Mouse (Mus musculus) stomach, embryonic 16.5 days (tissue): ENCODE data around the gene Zfp689. TPM values are rescaled to one million over a fixed set of nuclear protein-coding genes. Genes with fewer than 3 reads are reported as not detected.

Experiments used
- ATAC-seq: fragments of 200-750 bp; cut with Nextera tagmentation; 2 replicates; pipeline ENCODE4 v1.8.0; 2017; ENCODE audit warnings: moderate number of reproducible peaks, moderate TSS enrichment; ENCODE audit not compliant: insufficient read depth, low FRiP score
- H3K27ac ChIP-seq: fragments of 300-500 bp; sonication (generic); 2 replicates; pipeline ENCODE4 v1.5.1; 2014; ENCODE audit warnings: low read length
- H3K27me3 ChIP-seq: fragments of 300-500 bp; sonication (generic); 2 replicates; pipeline ENCODE4 v1.6.1; 2014; ENCODE audit warnings: low read length, control low read depth, mixed read lengths; ENCODE audit not compliant: control insufficient read depth, insufficient read depth
- H3K36me3 ChIP-seq: fragments of 300-500 bp; sonication (generic); 2 replicates; pipeline ENCODE4 v1.6.1; 2014; ENCODE audit warnings: low read length; ENCODE audit not compliant: control insufficient read depth, insufficient read depth
- H3K4me1 ChIP-seq: fragments of 300-500 bp; sonication (generic); 2 replicates; pipeline ENCODE4 v1.6.1; 2014; ENCODE audit warnings: low read length, control low read depth, mixed read lengths; ENCODE audit not compliant: control insufficient read depth, insufficient read depth
- H3K4me2 ChIP-seq: fragments of 300-500 bp; sonication (generic); 2 replicates; pipeline ENCODE4 v1.6.1; 2014; ENCODE audit warnings: low read depth, low read length, mixed read lengths
- H3K4me3 ChIP-seq: fragments of 300-500 bp; sonication (generic); replicated peaks from 2 replicates; pipeline ENCODE4 v1.5.1; 2014; ENCODE audit warnings: mild to moderate bottlenecking, low read length
- H3K9ac ChIP-seq: fragments of 300-500 bp; sonication (generic); 2 replicates; pipeline ENCODE4 v1.6.1; 2014; ENCODE audit warnings: low read length
- H3K9me3 ChIP-seq: fragments of 300-500 bp; sonication (generic); replicated peaks from 2 replicates; pipeline ENCODE4 v1.6.1; 2016; ENCODE audit warnings: low read length, control low read depth; ENCODE audit not compliant: control insufficient read depth
- WGBS: fragments of 180-500 bp; shearing (Covaris S2); extraction: QIAGEN DNeasy Blood & Tissue Kit; methylation state at CpG from one replicate; pipeline ENCODE4 v1.1.7; 2014; 5-methylcytosine and 5-hydroxymethylcytosine counted together
- polyA plus RNA-seq: library from polyadenylated mRNA; unstranded; fragments of >200 nt; fragmentation: Nextera tagmentation; extraction: Ambion mirVana; gene quantifications from 2 replicates; pipeline ENCODE4 v1.2.1, GENCODE M21; 2015

The Zfp689 gene
- polyA plus RNA-seq, 1 experiment from 2014 or later, result 5.8 TPM

DNA sequence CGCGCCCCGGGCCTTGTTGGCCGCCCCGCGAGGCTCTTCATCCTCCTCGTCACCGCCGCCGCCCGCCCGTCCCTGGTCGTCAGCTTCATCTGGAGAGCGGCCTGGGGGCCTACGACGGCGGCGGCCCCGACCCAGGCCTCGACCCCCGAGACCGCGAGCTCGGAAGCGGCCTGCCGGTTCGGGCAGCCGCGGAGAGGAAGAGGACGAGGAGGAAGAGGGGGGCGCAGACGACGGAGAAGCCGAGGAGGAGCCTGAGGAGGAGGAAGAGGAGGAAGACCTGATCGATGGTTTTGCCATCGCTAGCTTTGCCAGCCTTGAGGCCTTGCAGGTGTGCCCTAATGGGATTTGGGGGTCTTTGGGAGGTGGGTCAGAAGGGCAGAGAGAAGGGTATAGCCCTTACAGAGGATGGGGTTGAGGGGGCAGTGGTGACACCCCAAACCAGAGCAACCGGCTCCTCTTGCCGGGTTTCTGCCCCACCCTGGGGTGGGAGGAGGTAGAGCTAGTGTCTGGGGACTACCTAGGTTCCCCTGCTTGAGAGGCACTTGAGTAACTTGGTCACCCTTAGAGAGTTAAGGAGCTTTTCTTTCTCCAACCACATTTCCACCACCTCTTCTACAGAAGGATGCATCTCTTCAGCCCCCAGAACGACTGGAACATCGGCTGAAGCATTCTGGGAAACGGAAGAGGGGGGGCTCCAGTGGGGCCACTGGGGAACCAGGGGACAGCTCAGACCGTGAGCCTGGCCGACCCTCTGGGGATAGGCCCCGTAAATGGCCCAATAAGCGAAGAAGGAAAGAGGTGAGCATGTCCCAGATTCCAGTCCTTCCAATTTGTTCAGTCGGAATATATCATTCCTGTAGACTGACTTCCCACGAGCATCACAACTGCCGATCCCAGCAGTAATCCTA is 30.6 kb upstream of the Zfp689 start:
- Histone ChIP-seq H3K36me3 (peaks cover 23% of the 10 kb centered on the region), H3K9ac (peak overlapping the region; percentile 91), H3K4me3 (peak overlapping the region; percentile 77), H3K4me2 (peak overlapping the region; percentile 74), H3K9me3 (no peaks in the 10 kb centered on the region), H3K27ac (peak overlapping the region; percentile 99), H3K4me1 (peaks cover 23% of the 10 kb centered on the region), H3K27me3 (no peaks in the 10 kb centered on the region)
- no peak for ATAC-seq
- 3% methylated on average over 48 of the region's 48 CpGs for WGBS

DNA sequence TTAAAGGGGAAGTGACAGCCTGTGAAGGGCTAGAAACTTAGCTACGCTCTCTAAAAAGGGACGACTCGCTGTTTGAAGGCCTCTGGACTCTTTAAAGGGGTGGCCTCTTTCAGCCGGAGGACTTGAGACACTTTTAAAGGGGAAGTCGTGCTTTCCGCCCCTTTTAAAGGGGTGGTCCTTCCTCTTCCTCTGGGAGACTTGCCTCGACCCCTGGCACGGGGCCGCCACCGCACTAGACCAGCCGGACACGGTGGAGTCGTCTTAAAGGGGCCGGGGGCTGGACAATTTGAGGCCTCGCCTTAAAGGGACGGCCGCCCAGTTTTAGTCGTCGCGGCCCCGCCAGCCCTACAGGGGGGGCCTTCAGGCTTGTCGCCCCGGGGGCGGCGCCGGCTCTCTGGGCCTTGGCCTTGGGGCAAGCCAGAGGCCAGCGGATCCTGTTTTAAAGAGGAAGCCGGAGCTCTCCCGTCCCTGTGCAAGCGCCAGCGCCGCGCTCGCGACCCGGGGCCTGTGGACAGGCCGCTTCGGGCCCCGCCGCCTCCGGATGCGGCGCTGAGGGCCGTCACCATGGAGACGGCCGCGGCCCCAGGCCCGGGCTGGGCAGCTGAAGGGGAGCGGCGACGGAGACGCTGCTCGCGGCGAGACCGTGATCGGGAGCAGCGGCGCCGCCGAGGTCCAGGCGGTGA is 29.8 kb upstream of the Zfp689 start, which contains the start of gene Fbrs:
TSS of gene Fbrs (plus strand) at position 565 of the 683 bp plus-strand sequence.
- peaks cover 23% of the 10 kb centered on the region for H3K4me1 ChIP-seq
- H3K27me3 ChIP-seq, result no peaks in the 10 kb centered on the region
- H3K9ac ChIP-seq, result peak within 1 kb of the TSS; percentile 91
- ATAC-seq, result peak; percentile 80
- H3K9me3 ChIP-seq, result no peaks in the 10 kb centered on the region
- H3K4me3 ChIP-seq, result peak within 1 kb of the TSS; percentile 77
- H3K36me3 ChIP-seq, result peaks cover 22% of the 10 kb centered on the region
- peak within 1 kb of the TSS; percentile 74 for H3K4me2 ChIP-seq
- under 1% methylated on average over 61 of the region's 62 CpGs for WGBS
- H3K27ac ChIP-seq, result peak within 1 kb of the TSS; percentile 99

DNA sequence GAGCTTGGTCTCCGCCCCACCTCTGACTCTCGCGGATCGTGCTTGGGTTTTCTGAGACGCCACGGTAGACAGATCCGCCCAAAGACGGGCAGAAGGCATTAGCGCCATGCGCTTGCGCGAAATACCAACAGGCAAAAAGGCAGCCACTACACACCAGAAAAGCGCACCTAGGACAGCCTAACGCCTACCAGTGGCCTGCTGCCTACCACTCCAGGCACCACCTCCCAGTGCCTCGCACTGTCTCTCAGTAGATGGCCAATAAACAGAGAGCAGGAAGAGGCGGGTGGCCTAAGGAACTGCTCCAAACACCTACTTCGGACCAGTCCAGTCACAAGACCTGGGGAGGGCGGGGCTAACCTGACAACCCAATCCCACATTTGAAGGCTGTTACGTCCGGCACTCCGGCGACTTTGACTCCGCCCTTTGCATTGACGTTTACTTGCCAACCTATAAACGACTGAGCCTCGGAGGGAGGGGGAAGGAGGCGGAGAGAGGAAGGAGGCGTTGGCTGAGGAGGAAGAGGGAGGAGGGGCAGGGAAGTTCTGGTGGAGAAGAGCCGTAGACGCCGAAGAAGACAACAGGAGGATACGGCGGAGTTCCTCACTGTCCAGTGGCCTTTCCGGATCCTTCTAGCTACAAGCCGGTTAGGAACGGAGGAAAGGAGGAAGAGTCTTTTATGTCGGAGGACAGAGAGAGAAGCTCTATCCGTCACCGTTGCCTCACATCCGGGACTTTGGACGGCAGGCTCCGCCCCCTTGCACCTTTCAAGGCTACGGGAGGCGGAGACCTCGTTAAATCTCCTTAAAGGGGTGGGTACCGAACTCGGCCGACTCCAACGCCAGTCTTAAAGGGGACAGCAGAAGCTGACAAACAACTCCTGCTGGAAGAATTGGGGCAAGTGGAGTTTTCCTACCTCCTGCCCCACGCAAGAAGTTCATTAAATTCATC is 29.0 kb upstream of the Zfp689 start:
- Histone ChIP-seq H3K4me3 (peak overlapping the region; percentile 77), H3K4me2 (peak overlapping the region; percentile 74), H3K27me3 (no peaks in the 10 kb centered on the region), H3K4me1 (peaks cover 23% of the 10 kb centered on the region), H3K9me3 (no peaks in the 10 kb centered on the region), H3K27ac (peak overlapping the region; percentile 99), H3K9ac (peak overlapping the region; percentile 91), H3K36me3 (peaks cover 25% of the 10 kb centered on the region)
- under 1% methylated on average over 50 of the region's 50 CpGs for WGBS
- peak; percentile 94 for ATAC-seq

DNA sequence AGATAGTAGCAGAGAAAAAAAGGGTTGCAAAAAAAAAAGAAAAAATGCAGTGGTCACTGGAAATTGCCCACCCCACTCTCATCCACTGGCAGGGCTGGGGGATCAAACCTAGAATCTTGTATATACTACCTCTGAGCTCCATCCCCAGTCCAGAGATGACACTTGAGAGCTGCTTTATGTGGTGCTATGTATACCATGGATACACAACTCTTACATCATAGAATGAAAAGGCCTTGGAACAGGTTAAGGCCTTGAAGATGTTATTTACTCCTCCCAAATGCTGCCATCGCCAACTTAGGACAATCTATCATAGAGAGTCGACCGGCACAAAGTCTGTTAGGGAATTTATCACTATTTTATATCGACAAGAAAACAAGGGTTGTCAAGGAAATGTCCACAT is 27.9 kb upstream of the Zfp689 start:
- H3K4me3 ChIP-seq, result peak overlapping the region; percentile 77
- ATAC-seq, result no peak
- peak overlapping the region; percentile 99 for H3K27ac ChIP-seq
- peaks cover 25% of the 10 kb centered on the region for H3K36me3 ChIP-seq
- H3K9ac ChIP-seq, result peak overlapping the region; percentile 91
- H3K4me1 ChIP-seq, result peaks cover 29% of the 10 kb centered on the region
- peak overlapping the region; percentile 54 for H3K4me2 ChIP-seq
- H3K27me3 ChIP-seq, result no peaks in the 10 kb centered on the region
- 44% methylated on average over 4 of the region's 4 CpGs for WGBS
- H3K9me3 ChIP-seq, result no peaks in the 10 kb centered on the region

DNA sequence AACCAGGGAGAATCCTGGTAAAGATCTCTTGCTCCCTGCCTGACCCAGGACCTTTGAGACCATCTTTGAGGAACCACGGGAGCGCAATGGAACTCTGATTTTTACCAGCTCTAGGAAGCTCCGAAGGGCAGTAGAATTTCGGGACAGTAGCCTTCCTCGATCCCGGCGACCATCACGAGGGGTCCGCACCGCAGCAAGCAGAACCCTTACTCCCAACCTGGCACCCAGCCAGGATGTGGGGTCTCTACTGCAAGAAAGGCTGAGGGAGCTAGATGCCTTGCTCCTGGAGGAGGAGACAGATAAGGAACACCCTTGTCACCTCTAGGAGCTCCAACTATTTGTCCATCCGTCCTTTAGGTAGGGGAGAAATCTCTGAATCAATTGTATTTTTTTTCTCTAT is 27.4 kb upstream of the Zfp689 start:
- Histone ChIP-seq H3K27me3 (no peaks in the 10 kb centered on the region), H3K4me2 (no peak overlapping the region), H3K9ac (no peak overlapping the region), H3K36me3 (peaks cover 25% of the 10 kb centered on the region), H3K27ac (no peak overlapping the region), H3K9me3 (no peaks in the 10 kb centered on the region), H3K4me3 (no peak overlapping the region), H3K4me1 (peaks cover 29% of the 10 kb centered on the region)
- ATAC-seq, result no peak
- WGBS, result 93% methylated on average over 11 of the region's 11 CpGs

DNA sequence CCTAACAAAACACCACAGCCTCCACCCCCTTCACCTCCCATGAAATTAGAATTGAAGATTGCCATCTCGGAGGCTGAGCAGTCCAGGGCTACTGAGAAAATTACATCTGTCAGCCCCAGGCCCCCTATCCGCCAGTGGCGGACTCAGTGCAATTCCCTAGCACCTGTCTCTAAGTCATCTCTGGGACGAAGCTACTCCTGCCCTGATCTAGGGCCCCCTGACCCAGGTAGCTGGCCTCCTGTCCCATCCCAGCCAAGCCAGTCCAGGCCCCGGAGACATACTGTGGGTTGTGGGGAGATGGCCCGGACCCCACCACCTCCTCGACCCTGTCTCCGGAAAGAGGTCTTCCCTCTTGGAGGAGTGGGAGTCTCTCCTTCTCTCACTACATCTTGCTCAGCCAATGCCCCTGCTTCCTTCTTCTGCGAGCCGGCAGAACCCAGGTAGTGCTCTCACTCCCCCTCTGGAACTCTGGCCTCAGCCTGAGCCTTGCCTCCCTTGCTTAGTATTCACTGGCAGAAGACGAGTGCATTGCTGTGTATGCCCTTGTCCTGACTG is 26.3 kb upstream of the Zfp689 start:
- no peak for ATAC-seq
- peaks cover 18% of the 10 kb centered on the region for H3K36me3 ChIP-seq
- peaks cover 21% of the 10 kb centered on the region for H3K4me1 ChIP-seq
- H3K4me2 ChIP-seq, result no peak overlapping the region
- H3K27me3 ChIP-seq, result no peaks in the 10 kb centered on the region
- H3K27ac ChIP-seq, result no peak overlapping the region
- no peaks in the 10 kb centered on the region for H3K9me3 ChIP-seq
- H3K4me3 ChIP-seq, result no peak overlapping the region
- 92% methylated on average over 11 of the region's 11 CpGs for WGBS
- no peak overlapping the region for H3K9ac ChIP-seq

DNA sequence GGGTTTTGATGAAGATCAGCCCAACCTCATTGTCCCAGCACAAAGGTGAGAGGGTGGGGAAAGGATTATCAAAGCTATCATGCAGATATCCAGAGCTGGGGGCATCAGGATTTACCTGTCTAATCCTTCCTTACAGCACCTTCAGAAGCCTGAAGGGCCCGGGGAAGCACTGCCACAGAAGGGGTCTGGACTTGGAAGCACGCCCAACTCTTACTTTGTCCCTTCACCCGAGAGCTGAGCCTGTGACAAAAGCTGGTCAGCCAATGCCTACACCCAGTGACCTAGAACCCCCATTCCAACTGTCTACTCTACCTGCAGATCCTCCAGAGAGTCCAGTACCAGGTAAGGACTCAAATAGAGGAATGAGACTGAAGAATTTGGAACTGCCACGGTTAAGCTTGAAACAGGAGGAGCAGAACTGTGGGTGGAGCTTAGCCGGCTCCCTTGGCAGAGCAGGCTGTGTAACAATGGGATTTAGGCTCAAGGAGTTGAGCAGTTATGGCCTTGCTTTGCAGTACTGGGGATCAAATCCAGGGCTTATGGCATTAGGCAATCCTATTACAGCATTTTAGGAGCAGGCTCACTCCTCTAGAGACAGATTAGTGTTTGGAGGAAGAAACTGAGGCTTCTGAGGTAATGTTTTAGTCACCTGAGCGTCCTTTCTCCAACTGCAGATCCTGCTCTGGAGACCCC is 25.6 kb upstream of the Zfp689 start:
- Histone ChIP-seq H3K4me1 (peaks cover 14% of the 10 kb centered on the region), H3K4me2 (no peak overlapping the region), H3K9me3 (no peaks in the 10 kb centered on the region), H3K9ac (no peak overlapping the region), H3K27ac (no peak overlapping the region), H3K27me3 (no peaks in the 10 kb centered on the region), H3K4me3 (no peak overlapping the region), H3K36me3 (peaks cover 18% of the 10 kb centered on the region)
- ATAC-seq, result no peak
- 81% methylated on average over 6 of the region's 6 CpGs for WGBS

DNA sequence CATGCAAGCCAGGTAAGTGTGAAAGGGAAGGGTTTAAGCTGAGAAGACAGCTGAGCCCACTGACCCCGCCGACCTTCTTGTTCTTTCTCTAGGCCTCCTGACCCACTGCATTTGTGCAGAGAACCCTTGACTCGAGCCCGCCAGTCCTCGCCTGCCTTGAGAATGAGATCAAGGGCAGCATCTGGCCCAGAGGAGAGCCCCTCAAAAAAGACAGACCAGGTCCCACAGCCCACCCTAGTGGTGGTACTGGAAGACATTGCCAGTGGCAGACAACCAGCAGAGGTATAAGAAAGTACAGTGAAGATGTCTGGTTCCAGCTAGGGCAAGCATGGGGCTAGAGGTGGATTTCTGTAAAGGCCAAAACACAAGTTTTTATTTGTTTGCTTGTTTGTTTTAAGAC is 24.7 kb upstream of the Zfp689 start:
- no peak overlapping the region for H3K9ac ChIP-seq
- H3K9me3 ChIP-seq, result no peaks in the 10 kb centered on the region
- no peak overlapping the region for H3K4me3 ChIP-seq
- H3K27me3 ChIP-seq, result no peaks in the 10 kb centered on the region
- 91% methylated on average over 5 of the region's 5 CpGs for WGBS
- H3K4me1 ChIP-seq, result peaks cover 14% of the 10 kb centered on the region
- no peak overlapping the region for H3K4me2 ChIP-seq
- no peak for ATAC-seq
- peaks cover 18% of the 10 kb centered on the region for H3K36me3 ChIP-seq
- H3K27ac ChIP-seq, result no peak overlapping the region
